Mouse (Mus musculus): Measurements from ENCODE around the gene Olfr1058. TPM values are rescaled to one million over a fixed set of nuclear protein-coding genes. Genes with fewer than 3 reads are reported as not detected.

The Olfr1058 gene
- polyA plus RNA-seq (2012; ENCODE audit: low replicate concordance): not detected in 2 replicates

DNA sequence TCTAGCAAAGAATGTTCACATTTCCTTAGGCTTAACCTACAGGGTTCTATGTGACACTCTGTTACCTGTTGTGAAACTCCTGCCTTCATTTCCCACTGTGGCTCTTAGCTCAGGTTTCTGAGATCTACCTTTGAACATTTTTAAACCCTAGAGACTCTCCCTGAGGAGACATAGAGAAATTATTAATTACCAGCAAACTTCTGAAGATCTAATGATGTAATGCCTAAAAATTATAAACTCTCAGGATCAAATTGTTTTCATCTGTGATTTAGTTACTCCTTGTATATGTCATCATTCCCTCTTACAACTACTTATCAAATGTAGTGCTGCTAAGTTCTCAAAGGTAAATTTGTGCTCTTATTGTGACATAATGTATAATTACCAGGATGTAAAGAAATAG lies at the start of gene Olfr1058:
Gene Olfr1058 (minus strand): TSS at position 101 of the 400 bp plus-strand sequence.

DNA sequence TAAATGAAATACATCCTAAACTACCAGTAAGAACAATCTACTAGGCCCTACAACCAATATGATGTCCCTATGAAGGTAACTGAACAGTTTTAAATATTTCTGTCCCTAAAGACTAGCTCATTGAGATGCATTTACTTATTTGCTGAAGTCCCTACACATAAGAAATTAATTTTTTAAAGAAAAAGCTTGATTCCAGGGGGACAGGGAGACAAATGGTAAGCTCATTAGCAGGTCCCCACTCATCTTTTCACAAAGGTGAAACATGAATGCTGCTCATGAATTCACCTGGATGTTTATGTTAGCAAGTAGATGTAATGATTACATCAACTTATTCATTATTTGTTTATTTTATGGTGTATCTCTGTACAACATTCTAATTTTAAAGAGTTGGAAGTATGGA lies 38.3 kb upstream of the Olfr1058 start, which contains the start of gene Olfr1062:
Gene Olfr1062 (minus strand): TSS at position 101 of the 400 bp plus-strand sequence.

DNA sequence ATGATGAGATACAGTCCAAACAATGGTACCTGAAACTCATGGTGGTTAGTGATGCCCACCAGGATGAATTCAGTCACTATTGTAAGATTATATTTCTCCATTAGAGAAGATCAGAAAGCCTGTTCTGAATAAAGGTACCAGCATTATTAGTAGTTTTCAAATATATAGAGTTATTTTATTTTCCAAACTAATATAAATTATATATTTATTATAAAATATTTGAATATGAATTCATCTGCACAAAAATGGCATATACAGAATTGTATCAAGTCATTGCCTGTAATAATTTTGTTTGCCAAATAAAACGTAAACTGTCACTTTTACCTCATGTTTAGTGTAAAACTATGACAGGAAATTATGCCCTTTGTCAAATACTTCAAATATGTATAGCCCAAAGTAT lies 25.6 kb upstream of the Olfr1058 start, which contains the start of gene Olfr1061:
Gene Olfr1061 (minus strand): TSS at position 101 of the 400 bp plus-strand sequence.

DNA sequence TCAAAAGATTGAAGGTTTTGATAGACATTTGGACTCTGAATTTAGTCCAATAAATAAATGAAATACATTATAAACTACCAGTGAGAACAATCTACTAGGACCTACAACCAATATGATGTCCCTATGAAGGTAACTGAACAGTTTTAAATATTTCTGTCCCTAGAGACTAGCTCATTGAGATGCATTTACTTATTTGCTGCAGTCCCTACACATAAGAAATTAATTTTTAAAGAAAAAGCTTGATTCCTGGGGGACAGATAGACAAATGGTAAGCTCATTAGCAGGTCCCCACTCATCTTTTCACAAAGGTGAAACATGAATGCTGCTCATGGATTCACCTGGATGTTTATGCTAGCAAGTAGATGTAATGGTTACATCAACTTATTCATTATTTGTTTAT lies 10.1 kb downstream of the Olfr1058 start, which contains the start of gene Olfr1057:
Gene Olfr1057 (minus strand): TSS at position 101 of the 400 bp plus-strand sequence.

DNA sequence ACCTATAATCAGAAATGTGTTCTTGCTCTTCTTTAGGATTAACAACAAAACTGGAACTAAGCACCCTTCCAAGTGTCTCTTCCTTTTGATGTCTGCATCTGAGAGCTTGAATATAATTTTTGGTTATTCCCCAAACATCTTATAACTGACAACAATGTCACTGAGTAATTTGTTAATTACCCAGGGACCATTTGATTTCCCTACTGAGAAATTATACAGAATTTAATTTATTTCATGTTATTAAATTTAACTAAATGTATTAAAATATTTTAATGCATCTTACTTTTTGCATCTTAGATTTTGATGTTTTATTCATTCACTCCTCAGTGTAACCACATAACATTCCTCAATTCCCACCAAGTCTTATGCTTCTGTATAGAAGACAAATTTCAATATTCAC lies 26.0 kb downstream of the Olfr1058 start, which contains the start of gene Olfr1056:
Gene Olfr1056 (minus strand): TSS at position 101 of the 400 bp plus-strand sequence.

DNA sequence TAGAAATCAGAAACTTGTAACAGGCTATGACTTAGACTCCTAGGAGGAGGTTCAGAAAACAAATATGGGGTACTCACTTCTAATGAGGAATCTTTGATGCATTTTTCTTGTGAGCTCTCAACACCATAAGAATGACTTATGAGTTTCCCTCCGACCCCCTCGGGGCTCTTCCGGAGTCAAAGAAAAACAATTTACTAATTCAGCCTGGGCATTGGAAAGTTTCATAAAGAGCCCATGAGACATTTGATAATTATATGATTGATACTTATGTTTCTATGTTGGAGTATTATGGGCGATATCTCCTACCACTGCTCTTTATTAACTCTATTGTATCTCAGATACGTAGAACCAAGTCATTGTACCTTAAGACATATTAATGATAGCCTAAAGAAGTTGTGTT lies 38.2 kb downstream of the Olfr1058 start, which contains the start of gene Olfr1055:
Gene Olfr1055 (minus strand): TSS at position 101 of the 400 bp plus-strand sequence.

DNA sequence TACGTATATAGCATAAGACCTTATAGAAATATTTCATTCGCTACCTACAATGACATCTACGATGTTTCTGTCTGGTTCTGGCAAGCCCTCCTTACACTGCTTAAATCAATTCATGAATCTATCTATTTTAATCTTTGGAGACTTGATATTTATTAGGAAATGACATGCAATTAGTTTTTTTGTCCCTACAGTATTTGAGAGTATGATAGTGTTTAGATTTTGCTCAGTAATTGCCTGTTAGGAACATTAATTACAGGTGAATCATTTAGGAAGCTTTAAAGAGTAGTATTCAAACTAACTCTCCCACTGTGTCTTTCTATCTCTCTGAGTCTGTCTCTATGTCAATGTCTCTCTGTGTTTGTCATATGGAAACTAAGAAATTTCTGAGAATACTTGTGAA lies 53.0 kb downstream of the Olfr1058 start, which contains the start of gene Olfr1054:
Gene Olfr1054 (minus strand): TSS at position 101 of the 400 bp plus-strand sequence.

Other genes with a start within 250 kb of the Olfr1058 start
- gene Olfr1040, start 241.8 kb downstream of the Olfr1058 start, polyA plus RNA-seq (2012; ENCODE audit: low replicate concordance): not detected in 2 replicates
- not detected in 2 replicates for gene Olfr1042, start 226.7 kb downstream of the Olfr1058 start, polyA plus RNA-seq (2012; ENCODE audit: low replicate concordance)
- 0.19 TPM in 1 of 2 replicates, not detected in the other for gene Olfr1043, start 221.0 kb downstream of the Olfr1058 start, polyA plus RNA-seq (2012; ENCODE audit: low replicate concordance)
- not detected in 2 replicates for gene Olfr1044, start 210.7 kb downstream of the Olfr1058 start, polyA plus RNA-seq (2012; ENCODE audit: low replicate concordance)
- gene Olfr52, start 202.9 kb downstream of the Olfr1058 start, polyA plus RNA-seq (2012; ENCODE audit: low replicate concordance): not detected in 2 replicates
- gene Olfr1045, start 185.6 kb downstream of the Olfr1058 start, polyA plus RNA-seq (2012; ENCODE audit: low replicate concordance): not detected in 2 replicates
- gene Olfr1046, start 169.2 kb downstream of the Olfr1058 start, polyA plus RNA-seq (2012; ENCODE audit: low replicate concordance): not detected in 2 replicates
- gene Olfr1047, start 157.2 kb downstream of the Olfr1058 start, polyA plus RNA-seq (2012; ENCODE audit: low replicate concordance): not detected in 2 replicates
- gene Olfr1048, start 148.3 kb downstream of the Olfr1058 start, polyA plus RNA-seq (2012; ENCODE audit: low replicate concordance): not detected in 2 replicates
- gene Olfr1049, start 130.2 kb downstream of the Olfr1058 start, polyA plus RNA-seq (2012; ENCODE audit: low replicate concordance): not detected in 2 replicates
- not detected in 2 replicates for gene Olfr1051, start 109.5 kb downstream of the Olfr1058 start, polyA plus RNA-seq (2012; ENCODE audit: low replicate concordance)
- not detected in 2 replicates for gene Olfr1052, start 96.1 kb downstream of the Olfr1058 start, polyA plus RNA-seq (2012; ENCODE audit: low replicate concordance)
- gene Olfr1053, start 73.3 kb downstream of the Olfr1058 start, polyA plus RNA-seq (2012; ENCODE audit: low replicate concordance): not detected in 2 replicates
- not detected in 2 replicates for gene Olfr1054, start 53.1 kb downstream of the Olfr1058 start, polyA plus RNA-seq (2012; ENCODE audit: low replicate concordance)
- not detected in 2 replicates for gene Olfr1055, start 38.3 kb downstream of the Olfr1058 start, polyA plus RNA-seq (2012; ENCODE audit: low replicate concordance)
- not detected in 2 replicates for gene Olfr1056, start 26.1 kb downstream of the Olfr1058 start, polyA plus RNA-seq (2012; ENCODE audit: low replicate concordance)
- gene Olfr1057, start 10.2 kb downstream of the Olfr1058 start, polyA plus RNA-seq (2012; ENCODE audit: low replicate concordance): not detected in 2 replicates
- gene Olfr1061, start 25.5 kb upstream of the Olfr1058 start, polyA plus RNA-seq (2012; ENCODE audit: low replicate concordance): not detected in 2 replicates
- not detected in 2 replicates for gene Olfr1062, start 38.2 kb upstream of the Olfr1058 start, polyA plus RNA-seq (2012; ENCODE audit: low replicate concordance)
- not detected in 2 replicates for gene Olfr1065, start 62.0 kb upstream of the Olfr1058 start, polyA plus RNA-seq (2012; ENCODE audit: low replicate concordance)
- not detected in 2 replicates for gene Olfr1066, start 67.7 kb upstream of the Olfr1058 start, polyA plus RNA-seq (2012; ENCODE audit: low replicate concordance)
- not detected in 2 replicates for gene Olfr228, start 98.8 kb upstream of the Olfr1058 start, polyA plus RNA-seq (2012; ENCODE audit: low replicate concordance)
- gene Olfr1076, start 119.9 kb upstream of the Olfr1058 start, polyA plus RNA-seq (2012; ENCODE audit: low replicate concordance): not detected in 2 replicates
- gene Olfr1079, start 153.9 kb upstream of the Olfr1058 start, polyA plus RNA-seq (2012; ENCODE audit: low replicate concordance): not detected in 2 replicates
- not detected in 2 replicates for gene Olfr1080, start 169.7 kb upstream of the Olfr1058 start, polyA plus RNA-seq (2012; ENCODE audit: low replicate concordance)
- not detected in 2 replicates for gene Olfr1082, start 210.4 kb upstream of the Olfr1058 start, polyA plus RNA-seq (2012; ENCODE audit: low replicate concordance)